Mouse (Mus musculus): ENCODE measurements at regions not wholly inside any gene's neighbourhood (a gene's known extent, or its start where the extent isn't known, plus 50 kb on each side); places are given as distances from the start of the nearest gene placed in this dataset.

- no peak for DNase-seq (ENCODE audit: low read depth)
- TF ChIP-seq CTCF (IDR thresholded peaks at IDR 0.05; ENCODE audit: borderline replicate concordance, extremely low read depth, insufficient read depth, insufficient read length) = no peak
- no peak for TF ChIP-seq POLR2A (IDR thresholded peaks at IDR 0.05; ENCODE audit: borderline replicate concordance, extremely low read depth, insufficient read depth, insufficient read length, poor library complexity, severe bottlenecking)
Measured at GRCm38 (mm10) chr11:63402741-63403140, 274.0 kb downstream of the Pmp22 start.

GRCm38 (mm10) chr11:63404719-63405118 is 275.9 kb downstream of the Pmp22 start:
- TF ChIP-seq CTCF (IDR thresholded peaks at IDR 0.05; ENCODE audit: borderline replicate concordance, extremely low read depth, insufficient read depth, insufficient read length) = peak; percentile 90
- TF ChIP-seq POLR2A (IDR thresholded peaks at IDR 0.05; ENCODE audit: borderline replicate concordance, extremely low read depth, insufficient read depth, insufficient read length, poor library complexity, severe bottlenecking) = no peak
- DNase-seq (ENCODE audit: low read depth) = peak; percentile 85

GRCm38 (mm10) chr11:63409431-63409830 is 280.6 kb downstream of the Pmp22 start:
- no peak for DNase-seq (ENCODE audit: low read depth)
- TF ChIP-seq CTCF (IDR thresholded peaks at IDR 0.05; ENCODE audit: borderline replicate concordance, extremely low read depth, insufficient read depth, insufficient read length) (no peak), POLR2A (IDR thresholded peaks at IDR 0.05; ENCODE audit: borderline replicate concordance, extremely low read depth, insufficient read depth, insufficient read length, poor library complexity, severe bottlenecking) (no peak)

- DNase-seq (ENCODE audit: low read depth) = no peak
- TF ChIP-seq POLR2A (IDR thresholded peaks at IDR 0.05; ENCODE audit: borderline replicate concordance, extremely low read depth, insufficient read depth, insufficient read length, poor library complexity, severe bottlenecking) (no peak), CTCF (IDR thresholded peaks at IDR 0.05; ENCODE audit: borderline replicate concordance, extremely low read depth, insufficient read depth, insufficient read length) (no peak)
Measured at GRCm38 (mm10) chr11:63410921-63411320, 282.1 kb downstream of the Pmp22 start.

GRCm38 (mm10) chr11:63412364-63412991 is 283.7 kb downstream of the Pmp22 start:
- TF ChIP-seq POLR2A (IDR thresholded peaks at IDR 0.05; ENCODE audit: borderline replicate concordance, extremely low read depth, insufficient read depth, insufficient read length, poor library complexity, severe bottlenecking) = no peak
- no peak for TF ChIP-seq CTCF (IDR thresholded peaks at IDR 0.05; ENCODE audit: borderline replicate concordance, extremely low read depth, insufficient read depth, insufficient read length)
- DNase-seq (ENCODE audit: low read depth) = peak; percentile 76

GRCm38 (mm10) chr11:63413106-63413505 is 284.3 kb downstream of the Pmp22 start:
- TF ChIP-seq POLR2A (IDR thresholded peaks at IDR 0.05; ENCODE audit: borderline replicate concordance, extremely low read depth, insufficient read depth, insufficient read length, poor library complexity, severe bottlenecking) = no peak
- TF ChIP-seq CTCF (IDR thresholded peaks at IDR 0.05; ENCODE audit: borderline replicate concordance, extremely low read depth, insufficient read depth, insufficient read length) = no peak
- DNase-seq (ENCODE audit: low read depth) = no peak

GRCm38 (mm10) chr11:63413621-63414020 is 284.8 kb downstream of the Pmp22 start:
- no peak for TF ChIP-seq CTCF (IDR thresholded peaks at IDR 0.05; ENCODE audit: borderline replicate concordance, extremely low read depth, insufficient read depth, insufficient read length)
- no peak for TF ChIP-seq POLR2A (IDR thresholded peaks at IDR 0.05; ENCODE audit: borderline replicate concordance, extremely low read depth, insufficient read depth, insufficient read length, poor library complexity, severe bottlenecking)
- no peak for DNase-seq (ENCODE audit: low read depth)

- no peak for DNase-seq (ENCODE audit: low read depth)
- TF ChIP-seq CTCF (IDR thresholded peaks at IDR 0.05; ENCODE audit: borderline replicate concordance, extremely low read depth, insufficient read depth, insufficient read length) (no peak), POLR2A (IDR thresholded peaks at IDR 0.05; ENCODE audit: borderline replicate concordance, extremely low read depth, insufficient read depth, insufficient read length, poor library complexity, severe bottlenecking) (no peak)
Measured at GRCm38 (mm10) chr11:63418042-63418776, 289.4 kb downstream of the Pmp22 start.

- no peak for TF ChIP-seq CTCF (IDR thresholded peaks at IDR 0.05; ENCODE audit: borderline replicate concordance, extremely low read depth, insufficient read depth, insufficient read length)
- TF ChIP-seq POLR2A (IDR thresholded peaks at IDR 0.05; ENCODE audit: borderline replicate concordance, extremely low read depth, insufficient read depth, insufficient read length, poor library complexity, severe bottlenecking) = no peak
- no peak for DNase-seq (ENCODE audit: low read depth)
Measured at GRCm38 (mm10) chr11:63420341-63420740, 291.6 kb downstream of the Pmp22 start.

- TF ChIP-seq POLR2A (IDR thresholded peaks at IDR 0.05; ENCODE audit: borderline replicate concordance, extremely low read depth, insufficient read depth, insufficient read length, poor library complexity, severe bottlenecking) = no peak
- DNase-seq (ENCODE audit: low read depth) = no peak
Measured at GRCm38 (mm10) chr11:63422069-63422468, 293.3 kb downstream of the Pmp22 start.

- no peak for TF ChIP-seq POLR2A (IDR thresholded peaks at IDR 0.05; ENCODE audit: borderline replicate concordance, extremely low read depth, insufficient read depth, insufficient read length, poor library complexity, severe bottlenecking)
- no peak for TF ChIP-seq CTCF (IDR thresholded peaks at IDR 0.05; ENCODE audit: borderline replicate concordance, extremely low read depth, insufficient read depth, insufficient read length)
Measured at GRCm38 (mm10) chr11:63424319-63424718, 295.5 kb downstream of the Pmp22 start.

GRCm38 (mm10) chr11:63425741-63426140 is 297.0 kb downstream of the Pmp22 start:
- peak; percentile 67 for DNase-seq (ENCODE audit: low read depth)

More at GRCm38 (mm10) chr11:63424319-63424718, 295.5 kb downstream of the Pmp22 start:
- DNase-seq (ENCODE audit: low read depth) = no peak

More at GRCm38 (mm10) chr11:63425741-63426140, 297.0 kb downstream of the Pmp22 start:
- no peak for TF ChIP-seq POLR2A (IDR thresholded peaks at IDR 0.05; ENCODE audit: borderline replicate concordance, extremely low read depth, insufficient read depth, insufficient read length, poor library complexity, severe bottlenecking)
- TF ChIP-seq CTCF (IDR thresholded peaks at IDR 0.05; ENCODE audit: borderline replicate concordance, extremely low read depth, insufficient read depth, insufficient read length) = no peak

Measured in brain, embryonic 14.5 days (tissue).